Mouse (Mus musculus) myocyte (in vitro differentiated cells): ENCODE results near the gene Ccl4.

ENCODE experiments used
- E2F4 ChIP-seq: IDR thresholded peaks from one replicate; pipeline ENCODE4 v1.6.1; 2011; ENCODE audit warnings: mild to moderate bottlenecking, control low read depth, moderate library complexity; ENCODE audit not compliant: insufficient read depth
- MYOD1 ChIP-seq, 3 experiments: IDR thresholded peaks; one replicate each; pipeline ENCODE4 v1.6.1; 2011; ENCODE audit warnings: control low read depth in 2 of 3, low read depth in 2 of 3, mild to moderate bottlenecking in 2 of 3, moderate library complexity in 1 of 3; ENCODE audit not compliant: insufficient read length in 2 of 3, control insufficient read depth in 1 of 3
- POLR2A ChIP-seq: IDR thresholded peaks from one replicate; pipeline ENCODE4 v1.6.1; 2011; ENCODE audit warnings: low read depth, mild to moderate bottlenecking, control low read depth, moderate library complexity; ENCODE audit not compliant: insufficient read length
- USF1 ChIP-seq: IDR thresholded peaks from one replicate; pipeline ENCODE4 v1.6.1; 2011; ENCODE audit warnings: low read depth, mild to moderate bottlenecking, control low read depth, moderate library complexity

DNA sequence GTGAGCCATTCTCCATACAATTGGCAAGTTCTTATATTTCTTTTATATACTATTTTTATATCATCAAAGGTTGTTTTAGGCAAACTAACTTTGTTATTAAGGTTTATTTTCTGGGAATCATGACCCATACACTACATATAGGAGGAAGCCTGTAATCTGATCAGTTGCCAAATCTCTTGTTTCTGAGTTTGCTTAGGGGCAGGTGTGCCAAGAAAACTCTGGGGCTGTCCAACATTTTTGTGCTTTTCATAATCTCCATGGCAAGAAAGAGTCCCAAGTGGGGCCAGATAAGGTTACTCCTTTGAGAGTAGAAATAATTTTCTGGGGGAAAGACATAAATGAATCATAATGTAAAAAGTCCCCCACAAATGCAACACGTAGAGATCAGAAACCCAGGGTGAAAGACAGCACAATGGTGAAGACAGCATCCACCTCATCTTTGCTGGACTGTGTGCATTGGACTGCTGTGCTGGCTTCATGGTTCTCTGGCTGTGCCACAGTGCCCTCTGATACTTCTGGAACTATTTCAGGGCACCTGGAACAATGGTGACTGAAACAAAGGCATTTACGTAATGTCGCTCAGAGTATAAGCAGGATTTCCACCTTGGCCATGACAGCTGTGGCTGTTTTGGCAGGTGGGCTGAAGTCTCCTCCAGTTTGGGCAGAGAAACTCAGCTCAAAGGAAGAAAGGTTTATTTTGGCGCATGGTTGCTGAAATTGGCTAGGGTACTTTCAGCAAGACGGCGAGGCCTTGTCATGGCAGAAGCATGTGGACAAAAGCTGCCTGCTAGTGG is 15.8 kb upstream of the Ccl4 start:
- no peak for TF ChIP-seq POLR2A
- TF ChIP-seq MYOD1 (IDR thresholded peaks at IDR 0.05; ENCODE audit: control insufficient read depth in 1 of 3, insufficient read length in 2 of 3, low read depth in 2 of 3), result no peak
- TF ChIP-seq USF1, result no peak
- no peak for TF ChIP-seq E2F4
